Mouse (Mus musculus): ENCODE data around the gene Mrgprg. TPM values are rescaled to one million over a fixed set of nuclear protein-coding genes. Genes with fewer than 3 reads are reported as not detected.

The Mrgprg gene
- polyA plus RNA-seq, 1 experiment from 2014 or later, result not detected

DNA sequence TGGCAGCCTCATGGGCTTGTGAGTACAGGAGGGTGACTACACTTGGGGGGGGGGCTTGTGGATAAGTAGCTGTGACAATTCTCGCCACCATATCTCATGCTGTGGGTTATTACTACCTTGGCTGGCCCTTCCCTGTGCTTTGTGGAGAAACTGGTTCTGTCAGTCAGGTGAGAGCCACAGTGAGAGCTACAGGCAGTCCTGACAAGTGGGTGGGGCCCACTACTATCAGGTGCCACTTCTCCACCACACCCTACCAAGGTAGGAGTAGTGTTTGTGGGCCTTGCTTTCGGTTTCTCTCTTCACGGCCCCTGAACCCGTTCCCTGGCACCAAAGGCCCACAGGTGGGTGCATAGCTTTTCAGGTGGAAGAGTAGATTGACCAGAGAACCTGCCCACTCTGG, 43.0 kb downstream of the Mrgprg start:
- Histone ChIP-seq H3K9me3 (ENCODE audit: control insufficient read depth, low read length) (no peaks in the 10 kb centered on the region), H3K27ac (ENCODE audit: low read length) (peak overlapping the region; percentile 74), H3K27me3 (replicated peaks; ENCODE audit: control insufficient read depth, insufficient read depth, low read length) (no peaks in the 10 kb centered on the region), H3K4me3 (ENCODE audit: low read length) (peak overlapping the region; percentile 33), H3K4me1 (ENCODE audit: control insufficient read depth, insufficient read depth, low read length) (peaks cover 8% of the 10 kb centered on the region), H3K4me2 (ENCODE audit: low read depth, low read length) (peak overlapping the region; percentile 42), H3K9ac (ENCODE audit: low read depth, low read length) (peak overlapping the region; percentile 59), H3K36me3 (ENCODE audit: control insufficient read depth, insufficient read depth, low read length) (no peaks in the 10 kb centered on the region)
- ATAC-seq, result peak; percentile 98
- WGBS, result 54% methylated on average over 4 of the region's 4 CpGs

DNA sequence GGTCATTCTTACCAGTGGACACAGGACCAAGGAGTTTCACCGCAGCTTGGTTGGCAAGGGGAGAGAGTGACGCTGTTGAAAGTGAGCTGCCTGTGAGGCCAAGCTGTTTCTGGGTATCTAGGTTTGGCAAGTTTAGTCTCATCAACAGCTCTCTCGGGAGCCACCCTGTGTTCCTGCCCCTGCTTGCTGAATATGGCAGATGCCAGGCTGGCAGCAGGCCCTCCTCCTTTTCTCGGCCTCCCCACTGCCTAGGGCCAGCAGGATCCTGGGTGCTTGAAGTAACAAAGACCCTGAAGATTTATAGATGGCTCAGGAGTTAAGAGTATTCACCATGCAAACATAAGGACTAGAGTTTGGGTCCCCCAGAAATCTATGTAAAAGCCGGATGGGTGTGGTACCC, 44.1 kb downstream of the Mrgprg start:
- WGBS, result 84% methylated on average over 5 of the region's 5 CpGs
- H3K4me2 ChIP-seq (ENCODE audit: low read depth, low read length), result no peak overlapping the region
- no peak overlapping the region for H3K9ac ChIP-seq (ENCODE audit: low read depth, low read length)
- H3K27me3 ChIP-seq (replicated peaks; ENCODE audit: control insufficient read depth, insufficient read depth, low read length), result no peaks in the 10 kb centered on the region
- no peak for ATAC-seq
- peaks cover 8% of the 10 kb centered on the region for H3K4me1 ChIP-seq (ENCODE audit: control insufficient read depth, insufficient read depth, low read length)
- H3K9me3 ChIP-seq (ENCODE audit: control insufficient read depth, low read length), result no peaks in the 10 kb centered on the region
- H3K4me3 ChIP-seq (ENCODE audit: low read length), result no peak overlapping the region
- no peaks in the 10 kb centered on the region for H3K36me3 ChIP-seq (ENCODE audit: control insufficient read depth, insufficient read depth, low read length)
- no peak overlapping the region for H3K27ac ChIP-seq (ENCODE audit: low read length)

DNA sequence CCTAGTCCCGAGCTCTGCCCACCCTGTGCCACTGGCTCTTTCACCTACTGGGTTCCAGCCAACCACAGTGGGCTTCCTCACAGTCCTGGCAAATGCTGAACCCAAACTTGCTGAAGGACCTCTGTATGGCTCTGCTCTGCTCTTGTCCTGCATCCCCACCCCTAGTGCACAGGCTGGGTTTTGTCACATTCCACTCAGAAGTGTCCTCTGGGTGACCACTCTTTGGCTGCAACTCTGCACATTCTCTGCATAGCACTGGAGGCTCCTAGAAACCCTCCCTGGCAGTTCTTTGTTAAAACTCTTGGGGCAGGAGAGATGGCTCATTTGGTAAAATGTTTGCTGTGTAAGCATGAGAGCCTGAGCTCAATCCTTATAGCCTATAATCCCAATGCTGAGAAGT, 49.0 kb downstream of the Mrgprg start:
- Histone ChIP-seq H3K4me3 (ENCODE audit: low read length) (no peak overlapping the region), H3K9ac (ENCODE audit: low read depth, low read length) (no peak overlapping the region), H3K4me1 (ENCODE audit: control insufficient read depth, insufficient read depth, low read length) (peaks cover 3% of the 10 kb centered on the region; the same call in 1 of the 2 replicates), H3K4me2 (ENCODE audit: low read depth, low read length) (no peak overlapping the region), H3K27me3 (replicated peaks; ENCODE audit: control insufficient read depth, insufficient read depth, low read length) (no peaks in the 10 kb centered on the region), H3K27ac (ENCODE audit: low read length) (no peak overlapping the region), H3K36me3 (ENCODE audit: control insufficient read depth, insufficient read depth, low read length) (peaks cover 9% of the 10 kb centered on the region), H3K9me3 (ENCODE audit: control insufficient read depth, low read length) (no peaks in the 10 kb centered on the region)
- peak; percentile 56; the same call in 1 of the 2 replicates for ATAC-seq
- WGBS, result 83% methylated on average over 1 of the region's 1 CpGs

Small RNAs within 50 kb of the gene (microRNA-seq; reads per million reads assigned to microRNA genes)
- gene Gm22064, result not detected

Other genes starting within 250 kb of the Mrgprg start
- 175 and 192 TPM in 2 replicates for gene Nap1l4, start 217.9 kb downstream of the Mrgprg start, polyA plus RNA-seq (2015; fragmentation: Nextera tagmentation; extraction: Ambion mirVana)
- 56.4 and 62.8 TPM in 2 replicates for gene Cars, start 166.9 kb downstream of the Mrgprg start, polyA plus RNA-seq (2015; fragmentation: Nextera tagmentation; extraction: Ambion mirVana)
- gene Tnfrsf26, start 138.3 kb downstream of the Mrgprg start, polyA plus RNA-seq (2015; fragmentation: Nextera tagmentation; extraction: Ambion mirVana), result 0.27 and 0.33 TPM in 2 replicates
- 3.4 and 4.5 TPM in 2 replicates for gene Tnfrsf22, start 117.3 kb downstream of the Mrgprg start, polyA plus RNA-seq (2015; fragmentation: Nextera tagmentation; extraction: Ambion mirVana)
- 1.2 and 1.4 TPM in 2 replicates for gene Tnfrsf23, start 81.1 kb downstream of the Mrgprg start, polyA plus RNA-seq (2015; fragmentation: Nextera tagmentation; extraction: Ambion mirVana)
- 26.4 and 29.0 TPM in 2 replicates for gene Osbpl5, start 10.0 kb downstream of the Mrgprg start, polyA plus RNA-seq (2015; fragmentation: Nextera tagmentation; extraction: Ambion mirVana)
- 1.4 and 1.5 TPM in 2 replicates for gene Mrgpre, start 17.5 kb upstream of the Mrgprg start, polyA plus RNA-seq (2015; fragmentation: Nextera tagmentation; extraction: Ambion mirVana)
- gene Nadsyn1, start 55.9 kb upstream of the Mrgprg start, polyA plus RNA-seq (2015; fragmentation: Nextera tagmentation; extraction: Ambion mirVana), result 25.4 and 29.4 TPM in 2 replicates
- gene Dhcr7, start 56.2 kb upstream of the Mrgprg start, polyA plus RNA-seq (2015; fragmentation: Nextera tagmentation; extraction: Ambion mirVana), result 98.0 and 105 TPM in 2 replicates
- not detected in 2 replicates for gene Gm498, start 99.8 kb upstream of the Mrgprg start, polyA plus RNA-seq (2015; fragmentation: Nextera tagmentation; extraction: Ambion mirVana)
- 1.0 and 1.2 TPM in 2 replicates for gene Shank2, start 234.9 kb upstream of the Mrgprg start, polyA plus RNA-seq (2015; fragmentation: Nextera tagmentation; extraction: Ambion mirVana)

All from intestine, embryonic 16.5 days (tissue).